Mouse (Mus musculus): ENCODE measurements around the gene Pard3b. TPM values are rescaled to one million over a fixed set of nuclear protein-coding genes. Genes with fewer than 3 reads are reported as not detected.

Pard3b gene
- polyA plus RNA-seq, 1 experiment from 2014 or later: 21.4 TPM

DNA sequence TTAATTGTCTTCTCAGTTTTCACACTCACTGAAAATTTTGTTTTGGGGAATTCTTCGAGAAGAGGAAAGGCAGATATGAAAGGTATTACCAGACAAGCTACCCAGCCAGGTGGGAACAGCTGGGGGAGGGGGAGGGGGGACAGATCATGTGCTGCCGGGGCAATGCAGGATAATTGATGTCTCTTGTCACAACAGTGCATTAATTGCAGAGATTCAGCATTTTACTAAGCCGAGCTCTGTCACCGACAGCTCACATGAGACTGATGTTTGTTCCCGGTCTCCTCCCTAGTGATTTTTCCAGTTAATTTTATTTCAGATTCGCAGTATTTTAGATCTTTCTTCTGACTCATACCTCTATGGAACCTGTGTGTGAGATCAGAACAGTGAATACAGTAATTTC, 850.2 kb downstream of the Pard3b start:
- WGBS: 57% methylated on average over 6 of the region's 6 CpGs
- no peak overlapping the region for H3K4me2 ChIP-seq (ENCODE audit: low read length)
- DNase-seq (ENCODE audit: low spot score) (no peak), ATAC-seq (replicated peaks; ENCODE audit: low FRiP score, low read depth) (no peak)
- no peak overlapping the region for H3K27ac ChIP-seq
- H3K27me3 ChIP-seq (ENCODE audit: insufficient read depth, low read length): no peaks in the 10 kb centered on the region
- no peaks in the 10 kb centered on the region for H3K9me3 ChIP-seq (replicated peaks; ENCODE audit: low read length)
- H3K9ac ChIP-seq (ENCODE audit: low read depth, low read length): no peak overlapping the region
- H3K4me1 ChIP-seq (replicated peaks; ENCODE audit: insufficient read depth, low read length): no peaks in the 10 kb centered on the region
- H3K4me3 ChIP-seq (replicated peaks; ENCODE audit: low read depth, low read length): no peak overlapping the region
- TF ChIP-seq CTCF (IDR thresholded peaks at IDR 0.05; ENCODE audit: low read depth): no peak
- H3K36me3 ChIP-seq (ENCODE audit: insufficient read depth, low read length): no peaks in the 10 kb centered on the region

GRCm38 (mm10) chr1:62499146-62499545, 860.5 kb downstream of the Pard3b start:
- no peak for TF ChIP-seq CTCF (IDR thresholded peaks at IDR 0.05; ENCODE audit: low read depth)
- ATAC-seq (replicated peaks; ENCODE audit: low FRiP score, low read depth): no peak
- Histone ChIP-seq H3K4me2 (ENCODE audit: low read length) (no peak overlapping the region), H3K9me3 (replicated peaks; ENCODE audit: low read length) (no peaks in the 10 kb centered on the region), H3K36me3 (ENCODE audit: insufficient read depth, low read length) (no peaks in the 10 kb centered on the region), H3K27ac (no peak overlapping the region), H3K27me3 (ENCODE audit: insufficient read depth, low read length) (no peaks in the 10 kb centered on the region), H3K9ac (ENCODE audit: low read depth, low read length) (no peak overlapping the region), H3K4me3 (replicated peaks; ENCODE audit: low read depth, low read length) (no peak overlapping the region), H3K4me1 (replicated peaks; ENCODE audit: insufficient read depth, low read length) (no peaks in the 10 kb centered on the region)
- WGBS: 75% methylated on average over 5 of the region's 5 CpGs
- DNase-seq (ENCODE audit: low spot score): no peak

DNA sequence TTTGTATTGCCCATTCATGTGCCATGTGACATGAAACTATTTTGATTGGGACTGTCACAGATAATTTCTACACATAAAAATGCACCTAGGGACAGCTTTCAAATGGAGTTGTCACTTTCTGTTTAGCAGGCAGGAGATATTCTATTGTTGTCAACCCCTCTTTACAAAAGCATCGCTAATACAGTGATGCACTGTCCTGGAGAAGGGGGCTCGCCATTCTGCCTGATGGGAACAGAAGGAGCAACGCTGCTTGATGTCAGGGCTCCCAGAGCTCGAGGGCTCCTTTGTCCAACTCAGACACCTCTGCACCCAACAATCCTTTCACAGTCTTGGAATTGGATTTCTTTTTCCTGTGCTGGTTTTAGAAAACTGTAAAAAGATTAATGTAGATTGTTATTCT, 871.9 kb downstream of the Pard3b start:
- no peak overlapping the region for H3K4me3 ChIP-seq (replicated peaks; ENCODE audit: low read depth, low read length)
- H3K27me3 ChIP-seq (ENCODE audit: insufficient read depth, low read length): no peaks in the 10 kb centered on the region
- no peak for TF ChIP-seq CTCF (IDR thresholded peaks at IDR 0.05; ENCODE audit: low read depth)
- no peak overlapping the region for H3K4me2 ChIP-seq (ENCODE audit: low read length)
- H3K27ac ChIP-seq: no peak overlapping the region
- no peaks in the 10 kb centered on the region for H3K4me1 ChIP-seq (replicated peaks; ENCODE audit: insufficient read depth, low read length)
- DNase-seq (ENCODE audit: low spot score) (no peak), ATAC-seq (replicated peaks; ENCODE audit: low FRiP score, low read depth) (no peak)
- H3K9me3 ChIP-seq (replicated peaks; ENCODE audit: low read length): no peaks in the 10 kb centered on the region
- no peaks in the 10 kb centered on the region for H3K36me3 ChIP-seq (ENCODE audit: insufficient read depth, low read length)
- WGBS: 86% methylated on average over 4 of the region's 4 CpGs
- no peak overlapping the region for H3K9ac ChIP-seq (ENCODE audit: low read depth, low read length)

DNA sequence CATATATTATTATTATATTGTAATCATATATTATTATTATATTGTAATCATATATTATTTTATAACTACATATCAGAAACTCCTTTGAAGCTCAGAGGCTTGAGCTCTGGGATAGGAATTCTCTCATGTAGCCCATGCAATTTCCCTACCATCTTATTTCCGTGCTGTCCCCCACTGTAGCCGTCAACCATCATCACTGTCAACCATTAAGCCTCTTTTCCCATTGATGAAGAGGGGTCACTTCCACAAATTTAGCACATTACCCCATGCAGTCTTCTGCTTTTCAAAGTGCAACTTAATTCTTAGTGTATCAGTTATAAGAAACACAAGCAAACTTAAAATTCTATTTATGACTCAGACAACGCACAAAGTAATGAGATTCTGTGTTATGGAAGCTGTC, 873.1 kb downstream of the Pard3b start:
- DNase-seq (ENCODE audit: low spot score): no peak
- no peak for TF ChIP-seq CTCF (IDR thresholded peaks at IDR 0.05; ENCODE audit: low read depth)
- Histone ChIP-seq H3K27ac (no peak overlapping the region), H3K27me3 (ENCODE audit: insufficient read depth, low read length) (no peaks in the 10 kb centered on the region), H3K36me3 (ENCODE audit: insufficient read depth, low read length) (no peaks in the 10 kb centered on the region), H3K4me2 (ENCODE audit: low read length) (no peak overlapping the region), H3K9me3 (replicated peaks; ENCODE audit: low read length) (no peaks in the 10 kb centered on the region), H3K9ac (ENCODE audit: low read depth, low read length) (no peak overlapping the region), H3K4me3 (replicated peaks; ENCODE audit: low read depth, low read length) (no peak overlapping the region), H3K4me1 (replicated peaks; ENCODE audit: insufficient read depth, low read length) (no peaks in the 10 kb centered on the region)
- ATAC-seq (replicated peaks; ENCODE audit: low FRiP score, low read depth): no peak
- WGBS: 89% methylated on average over 3 of the region's 3 CpGs

- 95% methylated on average over 2 of the region's 2 CpGs for WGBS
- H3K4me3 ChIP-seq (replicated peaks; ENCODE audit: low read depth, low read length): no peak overlapping the region
- H3K4me1 ChIP-seq (replicated peaks; ENCODE audit: insufficient read depth, low read length): no peaks in the 10 kb centered on the region
- ATAC-seq (replicated peaks; ENCODE audit: low FRiP score, low read depth) (no peak), DNase-seq (ENCODE audit: low spot score) (no peak)
- no peaks in the 10 kb centered on the region for H3K27me3 ChIP-seq (ENCODE audit: insufficient read depth, low read length)
- no peak overlapping the region for H3K9ac ChIP-seq (ENCODE audit: low read depth, low read length)
- H3K4me2 ChIP-seq (ENCODE audit: low read length): no peak overlapping the region
- no peaks in the 10 kb centered on the region for H3K36me3 ChIP-seq (ENCODE audit: insufficient read depth, low read length)
- no peak overlapping the region for H3K27ac ChIP-seq
- no peaks in the 10 kb centered on the region for H3K9me3 ChIP-seq (replicated peaks; ENCODE audit: low read length)
- no peak for TF ChIP-seq CTCF (IDR thresholded peaks at IDR 0.05; ENCODE audit: low read depth)
These were observed 880.1 kb downstream of the Pard3b start for GRCm38 (mm10) chr1:62518621-62519213.

GRCm38 (mm10) chr1:62521368-62521767, 882.7 kb downstream of the Pard3b start:
- H3K9ac ChIP-seq (ENCODE audit: low read depth, low read length): no peak overlapping the region
- H3K27me3 ChIP-seq (ENCODE audit: insufficient read depth, low read length): no peaks in the 10 kb centered on the region
- H3K4me1 ChIP-seq (replicated peaks; ENCODE audit: insufficient read depth, low read length): no peaks in the 10 kb centered on the region
- H3K36me3 ChIP-seq (ENCODE audit: insufficient read depth, low read length): no peaks in the 10 kb centered on the region
- no peak overlapping the region for H3K27ac ChIP-seq
- WGBS: 78% methylated on average over 7 of the region's 7 CpGs
- TF ChIP-seq CTCF (IDR thresholded peaks at IDR 0.05; ENCODE audit: low read depth): 0 out of 2 replicates have a peak, but pooled peaks have one; percentile 17
- H3K4me2 ChIP-seq (ENCODE audit: low read length): no peak overlapping the region
- DNase-seq (ENCODE audit: low spot score): peak; percentile 14
- no peak for ATAC-seq (replicated peaks; ENCODE audit: low FRiP score, low read depth)
- H3K9me3 ChIP-seq (replicated peaks; ENCODE audit: low read length): no peaks in the 10 kb centered on the region
- H3K4me3 ChIP-seq (replicated peaks; ENCODE audit: low read depth, low read length): no peak overlapping the region

DNA sequence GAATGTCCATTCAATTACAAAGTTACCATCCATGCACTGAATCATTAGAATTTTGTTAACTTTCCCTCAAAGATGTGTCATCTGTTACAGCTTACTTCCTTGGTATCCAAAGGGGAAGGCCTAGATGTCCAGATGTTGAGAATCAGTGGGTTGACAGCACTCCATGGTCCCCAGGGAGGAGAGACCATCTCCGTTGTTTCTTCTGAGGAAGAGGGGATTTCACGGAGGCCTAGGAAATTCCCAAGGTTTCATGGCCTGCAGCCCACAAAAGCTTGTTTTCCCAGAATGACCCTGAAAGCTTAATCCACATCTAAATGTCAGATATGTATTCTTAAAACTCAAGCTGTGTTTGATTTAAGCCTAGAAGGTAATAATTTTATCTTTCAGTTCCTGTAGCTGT, 884.1 kb downstream of the Pard3b start:
- 54% methylated on average over 2 of the region's 2 CpGs for WGBS
- no peak overlapping the region for H3K4me2 ChIP-seq (ENCODE audit: low read length)
- no peaks in the 10 kb centered on the region for H3K9me3 ChIP-seq (replicated peaks; ENCODE audit: low read length)
- DNase-seq (ENCODE audit: low spot score) (peak; percentile 62), ATAC-seq (replicated peaks; ENCODE audit: low FRiP score, low read depth) (no peak)
- no peaks in the 10 kb centered on the region for H3K36me3 ChIP-seq (ENCODE audit: insufficient read depth, low read length)
- no peak overlapping the region for H3K27ac ChIP-seq
- H3K4me3 ChIP-seq (replicated peaks; ENCODE audit: low read depth, low read length): no peak overlapping the region
- H3K4me1 ChIP-seq (replicated peaks; ENCODE audit: insufficient read depth, low read length): no peaks in the 10 kb centered on the region
- no peak for TF ChIP-seq CTCF (IDR thresholded peaks at IDR 0.05; ENCODE audit: low read depth)
- no peaks in the 10 kb centered on the region for H3K27me3 ChIP-seq (ENCODE audit: insufficient read depth, low read length)
- H3K9ac ChIP-seq (ENCODE audit: low read depth, low read length): no peak overlapping the region
